19 mouse cellular contexts compared by ENCODE assay signal in genomic region chr2:153520057-153520456, GRCm38 (mm10). TPM values are rescaled to one million over a fixed set of nuclear protein-coding genes. Genes with fewer than 3 reads are reported as not detected.
DNase-seq lines count a peak whose midpoint lies in the region; ATAC-seq and TF ChIP-seq lines count a peak whose summit lies in the region.
"Had no signal": no experiment of that assay in that cellular context is flagged by ENCODE, and none has a peak within 500 bp of the region (broad histone marks: within the 10 kb centered on the region; RNA-seq: fewer than 3 reads in every experiment).

No protein-coding gene starts in this region.

- no peak for ATAC-seq in hindbrain, embryonic 11.5 days (ENCODE audit: low FRiP score)
- peak; percentile 48; the same call in 1 of the 2 replicates for ATAC-seq in G1E (ENCODE audit: extremely low read depth, insufficient number of reproducible peaks, low FRiP score, poor library complexity, severe bottlenecking)
- peak; percentile 64 for ATAC-seq in erythroblast, adult 5-6 weeks (replicated peaks; ENCODE audit: low FRiP score, poor library complexity, severe bottlenecking)
- ATAC-seq in liver, embryonic 16.5 days (ENCODE audit: low read depth): peak; percentile 71
- no peak for ATAC-seq in inflammation-experienced regulatory T-cells, adult 6 months
- ATAC-seq: hindbrain, embryonic 16.5 days had no signal

- H3K9me3 ChIP-seq in hindbrain, embryonic 10.5 days: no peaks in the 10 kb centered on the region
- H3K9me3 ChIP-seq in hindbrain, embryonic 11.5 days (ENCODE audit: control insufficient read depth, low read length): no peaks in the 10 kb centered on the region
- no peaks in the 10 kb centered on the region for H3K9me3 ChIP-seq in G1E (replicated peaks)
- no peaks in the 10 kb centered on the region for H3K9me3 ChIP-seq in liver, embryonic 16.5 days (replicated peaks; ENCODE audit: control insufficient read depth, low read length)

- WGBS in hindbrain, embryonic 10.5 days: 74% methylated on average over 9 of the region's 9 CpGs
- 70% methylated on average over 9 of the region's 9 CpGs for WGBS in hindbrain, embryonic 11.5 days
- WGBS in liver, embryonic 16.5 days (ENCODE audit: insufficient replicate concordance): 41% methylated on average over 9 of the region's 9 CpGs

- H3K36me3 ChIP-seq in hindbrain, embryonic 10.5 days: no peaks in the 10 kb centered on the region
- no peaks in the 10 kb centered on the region for H3K36me3 ChIP-seq in hindbrain, embryonic 11.5 days (ENCODE audit: control insufficient read depth, insufficient read depth, low read length)
- peaks cover 36% of the 10 kb centered on the region for H3K36me3 ChIP-seq in G1E (replicated peaks)
- H3K36me3 ChIP-seq in liver, embryonic 16.5 days (ENCODE audit: control insufficient read depth, insufficient read depth): no peaks in the 10 kb centered on the region

- H3K4me3 ChIP-seq in hindbrain, embryonic 10.5 days: no peak overlapping the region
- H3K4me3 ChIP-seq in hindbrain, embryonic 11.5 days (ENCODE audit: low read depth, low read length): no peak overlapping the region
- H3K4me3 ChIP-seq in G1E (ENCODE audit: low read depth, low read length): peak overlapping the region; percentile 31; the same call in 1 of the 2 replicates
- H3K4me3 ChIP-seq in liver, embryonic 16.5 days (ENCODE audit: low read depth, low read length): no peak overlapping the region

- DNase-seq in hindbrain, embryonic 10.5 days (ENCODE audit: low spot score): no peak
- no peak for DNase-seq in hindbrain, embryonic 11.5 days (ENCODE audit: low spot score)
- DNase-seq in G1E (ENCODE audit: low spot score): peak; percentile 60
- DNase-seq in urinary bladder, postnatal 36 days (ENCODE audit: low spot score in 2 of 2): no peak
- DNase-seq in thymus, postnatal 0 days (ENCODE audit: low spot score): no peak
- DNase-seq: adrenal gland, postnatal 36 days; cerebellum, adult 11 months; kidney, adult 2 months; right cerebral cortex, postnatal 14 days had no signal

- no peak overlapping the region for H3K9ac ChIP-seq in hindbrain, embryonic 11.5 days (ENCODE audit: low read depth, low read length)
- H3K9ac ChIP-seq in liver, embryonic 16.5 days (ENCODE audit: low read depth, low read length): 0 out of 2 replicates have a peak overlapping the region, but pooled peaks have one; percentile 4

- H3K4me1 ChIP-seq in hindbrain, embryonic 10.5 days (replicated peaks): peaks cover 86% of the 10 kb centered on the region
- peaks cover 8% of the 10 kb centered on the region for H3K4me1 ChIP-seq in hindbrain, embryonic 11.5 days (replicated peaks; ENCODE audit: control insufficient read depth, insufficient read depth, low read length)
- peaks cover 73% of the 10 kb centered on the region for H3K4me1 ChIP-seq in G1E (ENCODE audit: insufficient read depth, low read depth, low read length)
- peaks cover 62% of the 10 kb centered on the region for H3K4me1 ChIP-seq in liver, embryonic 16.5 days (ENCODE audit: control insufficient read depth, low read depth, low read length)

- H3K27ac ChIP-seq in hindbrain, embryonic 10.5 days: peak overlapping the region; percentile 54
- no peak overlapping the region for H3K27ac ChIP-seq in hindbrain, embryonic 11.5 days (ENCODE audit: low read depth, low read length)
- 0 out of 2 replicates have a peak overlapping the region, but pooled peaks have one; percentile 1 for H3K27ac ChIP-seq in liver, embryonic 16.5 days (ENCODE audit: low read length)
- H3K27ac ChIP-seq: macrophage had no signal

- peaks cover 34% of the 10 kb centered on the region for H3K27me3 ChIP-seq in hindbrain, embryonic 10.5 days (ENCODE audit: insufficient read depth, poor library complexity, severe bottlenecking)
- H3K27me3 ChIP-seq in hindbrain, embryonic 11.5 days (ENCODE audit: control insufficient read depth, insufficient read depth, low read length): no peaks in the 10 kb centered on the region; the same call in 1 of the 2 replicates
- peaks cover 63% of the 10 kb centered on the region for H3K27me3 ChIP-seq in G1E (ENCODE audit: insufficient read depth, low read length)
- H3K27me3 ChIP-seq in liver, embryonic 16.5 days (ENCODE audit: control insufficient read depth, insufficient read depth, low read depth, low read length): no peaks in the 10 kb centered on the region

- TF ChIP-seq CTCF in G1E (IDR thresholded peaks at IDR 0.05; ENCODE audit: low read depth, low read length): no peak

- H3K4me2 ChIP-seq in hindbrain, embryonic 11.5 days (replicated peaks; ENCODE audit: low read depth, low read length): no peak overlapping the region
- H3K4me2 ChIP-seq in liver, embryonic 16.5 days (ENCODE audit: low read depth, low read length): no peak overlapping the region

RNA-seq across cellular contexts. Expression of gene Nol4l, which starts 9.7 kb away (rescaled TPM):
- 19.1 and 23.3 TPM in 2 replicates for polyA plus RNA-seq in hindbrain, embryonic 10.5 days (2016; fragmentation: Nextera tagmentation; extraction: Ambion mirVana)
- 26.0 and 26.7 TPM in 2 replicates for polyA plus RNA-seq in hindbrain, embryonic 11.5 days (2014; fragmentation: Nextera tagmentation; extraction: Ambion mirVana)
- total RNA-seq in G1E (2014; fragmentation: Nextera tagmentation) (39.2 and 45.3 TPM in 2 replicates), G1E (2017) (13.5 and 13.9 TPM in 2 replicates)
- 19.8 and 23.4 TPM in 2 replicates for polyA plus RNA-seq in G1E (2012)
- 2.7 and 6.1 TPM in 2 replicates for total RNA-seq in erythroblast, adult 5-6 weeks (2015; ENCODE audit: low replicate concordance)
- total RNA-seq in erythroblast, adult 5-6 weeks (2017; ENCODE audit: low replicate concordance): 1.8 and 4.3 TPM in 2 replicates
- 3.9 and 4.3 TPM in 2 replicates for polyA plus RNA-seq in liver, embryonic 16.5 days (2015; fragmentation: Nextera tagmentation; extraction: Ambion mirVana)
- polyA plus RNA-seq in thymus, postnatal 0 days (2015; fragmentation: Nextera tagmentation; extraction: Ambion mirVana): 1.9 and 2.0 TPM in 2 replicates
- 1 to 10 TPM; 2.4 to 3.9 (median 2.4) TPM for polyA plus RNA-seq in inflammation-experienced regulatory T-cells, adult 6 months (2017; shearing (Covaris generic))

RNA-seq across cellular contexts. Expression of gene 4930404H24Rik, which starts 27.5 kb away (rescaled TPM):
- polyA plus RNA-seq in hindbrain, embryonic 10.5 days (2016; fragmentation: Nextera tagmentation; extraction: Ambion mirVana): not detected in 2 replicates
- polyA plus RNA-seq in hindbrain, embryonic 11.5 days (2014; fragmentation: Nextera tagmentation; extraction: Ambion mirVana): not detected in 2 replicates
- total RNA-seq in G1E (2014; fragmentation: Nextera tagmentation) (not detected in 2 replicates), G1E (2017) (not detected in 2 replicates)
- not detected in 2 replicates for polyA plus RNA-seq in G1E (2012)
- total RNA-seq in erythroblast, adult 5-6 weeks (2015; ENCODE audit: low replicate concordance): 7.1 TPM in 1 of 2 replicates, not detected in the other
- total RNA-seq in erythroblast, adult 5-6 weeks (2017; ENCODE audit: low replicate concordance): not detected in 2 replicates
- not detected in 2 replicates for polyA plus RNA-seq in liver, embryonic 16.5 days (2015; fragmentation: Nextera tagmentation; extraction: Ambion mirVana)
- polyA plus RNA-seq in thymus, postnatal 0 days (2015; fragmentation: Nextera tagmentation; extraction: Ambion mirVana): not detected in 2 replicates
- polyA plus RNA-seq in inflammation-experienced regulatory T-cells, adult 6 months (2017; shearing (Covaris generic)): not detected
- total RNA-seq: adrenal gland, postnatal 36 days; layer of hippocampus, adult 18-20 months; liver, adult 2 months; monocyte, adult 5-6 weeks; neutrophil, adult 5-6 weeks had no signal
- polyA plus RNA-seq: gonadal fat pad, adult 2 months; hindbrain, embryonic 16.5 days; kidney, adult 2 months; liver, adult 2 months; macrophage had no signal

Comparison
In these comparisons a context has a peak if more than half of its experiments do, and no peak if none do; other contexts are left out.
1. ATAC-seq: peak in G1E (single experiment), erythroblast, adult 5-6 weeks (single experiment) and liver, embryonic 16.5 days (single experiment); none in hindbrain, embryonic 11.5 days (single experiment) and inflammation-experienced regulatory T-cells, adult 6 months (single experiment).